Mouse (Mus musculus): Measurements from ENCODE around the gene Rab11fip4.
A peak's percentile ranks its signal among the peaks of the same experiment; 100 is the strongest.

The Rab11fip4 gene

DNA sequence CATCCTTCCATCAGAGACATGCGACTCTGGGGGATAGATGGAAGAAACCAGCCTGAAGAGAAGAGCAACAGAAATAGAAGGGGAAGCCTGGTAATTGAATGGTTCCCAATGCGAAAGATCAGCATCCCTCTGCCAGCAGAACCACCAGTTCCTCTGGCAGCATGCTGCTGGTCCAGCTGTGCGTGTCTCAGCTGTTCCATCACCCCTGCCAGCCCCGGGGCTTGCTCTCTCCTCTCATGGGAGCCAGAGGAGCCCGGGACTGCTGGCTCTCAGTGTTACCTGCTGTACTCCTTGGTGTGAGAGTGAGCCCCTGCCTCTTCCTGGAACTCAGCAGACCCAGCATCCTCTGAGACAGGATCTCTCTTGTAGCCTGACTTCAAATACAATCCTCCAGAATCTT, 24.9 kb downstream of the Rab11fip4 start:
- DNase-seq, result no peak

DNA sequence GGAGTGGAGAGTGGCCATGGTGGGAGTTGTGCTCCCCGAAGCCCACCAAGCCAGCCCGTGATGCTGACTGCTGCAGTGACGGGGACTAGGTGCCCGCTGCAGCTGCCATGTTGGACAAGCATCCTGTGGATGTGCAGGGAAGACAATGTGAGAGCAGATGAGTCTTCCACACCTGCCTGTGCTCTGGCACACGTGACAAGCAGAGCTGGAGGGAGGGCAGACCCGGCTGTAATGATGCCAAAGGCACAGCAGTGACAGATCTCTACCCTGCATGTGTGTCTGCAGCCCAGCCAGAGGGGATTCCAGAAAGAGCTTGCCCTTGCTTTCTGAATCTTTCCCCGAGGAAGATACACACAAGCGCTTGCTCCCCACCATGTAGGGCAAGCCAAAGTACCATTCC, 27.0 kb downstream of the Rab11fip4 start:
- no peak for DNase-seq

DNA sequence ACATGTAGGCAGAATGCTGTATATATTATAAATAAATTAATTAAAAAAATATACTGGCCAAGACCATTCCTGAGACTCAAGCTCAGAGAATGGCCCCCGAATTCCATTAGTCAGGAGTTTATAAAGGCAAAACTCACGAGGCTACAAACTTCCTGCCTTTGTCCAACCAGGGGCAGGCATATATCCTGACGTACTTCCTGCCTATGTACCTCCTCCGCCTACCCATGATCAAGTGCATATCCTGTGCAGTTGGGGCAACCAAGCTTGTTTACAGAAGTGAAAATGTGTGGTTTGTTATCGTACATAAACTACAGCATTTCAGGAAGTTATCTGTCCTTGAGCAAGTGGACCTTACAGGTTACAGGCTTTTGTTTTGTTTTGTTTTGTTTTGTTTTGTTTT, 32.0 kb downstream of the Rab11fip4 start:
- DNase-seq, result no peak

DNA sequence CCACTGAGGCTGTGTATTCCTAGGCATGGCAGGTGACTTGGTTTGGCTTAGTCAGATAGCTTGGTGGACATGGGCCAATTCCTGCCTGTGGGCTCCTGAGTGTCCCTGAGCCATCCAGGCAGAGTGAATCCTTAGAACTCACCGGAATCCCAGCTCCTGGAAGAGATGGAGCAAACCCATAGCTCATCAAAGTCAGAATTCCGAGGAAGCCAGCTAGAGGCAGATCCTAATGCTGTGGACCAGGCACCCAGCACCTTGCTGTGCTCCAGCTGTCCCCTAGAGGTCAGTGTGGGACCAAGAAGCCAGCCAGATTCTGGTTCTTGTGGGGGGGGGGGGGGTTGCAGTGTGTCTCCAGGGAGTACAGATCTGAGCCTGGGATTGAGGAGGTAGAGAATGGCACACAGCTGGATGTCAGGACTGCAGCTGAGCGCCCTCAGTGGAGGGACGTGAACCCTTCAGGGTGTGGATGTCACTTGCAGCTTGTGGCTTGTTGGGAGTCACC, 33.8 kb downstream of the Rab11fip4 start:
- DNase-seq, result peak; percentile 76

DNA sequence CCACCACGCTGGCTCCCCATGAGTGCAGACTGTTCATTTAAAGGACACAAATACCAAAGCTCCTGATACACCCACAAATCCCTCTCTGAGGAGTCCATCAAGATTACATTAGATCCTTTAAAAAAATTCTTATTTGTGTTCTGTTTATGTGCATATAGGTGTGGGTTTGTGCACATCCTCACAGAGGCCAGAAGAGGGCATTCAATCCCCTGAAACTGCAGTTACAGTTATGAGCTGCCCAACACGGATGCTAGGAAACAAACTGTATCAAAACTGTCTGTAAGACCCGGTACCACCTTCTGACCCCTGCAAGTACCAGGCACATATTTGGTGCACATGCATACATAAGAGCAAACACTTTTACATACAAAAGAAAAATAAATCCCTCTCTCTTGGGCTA, 37.7 kb downstream of the Rab11fip4 start:
- no peak for DNase-seq

DNA sequence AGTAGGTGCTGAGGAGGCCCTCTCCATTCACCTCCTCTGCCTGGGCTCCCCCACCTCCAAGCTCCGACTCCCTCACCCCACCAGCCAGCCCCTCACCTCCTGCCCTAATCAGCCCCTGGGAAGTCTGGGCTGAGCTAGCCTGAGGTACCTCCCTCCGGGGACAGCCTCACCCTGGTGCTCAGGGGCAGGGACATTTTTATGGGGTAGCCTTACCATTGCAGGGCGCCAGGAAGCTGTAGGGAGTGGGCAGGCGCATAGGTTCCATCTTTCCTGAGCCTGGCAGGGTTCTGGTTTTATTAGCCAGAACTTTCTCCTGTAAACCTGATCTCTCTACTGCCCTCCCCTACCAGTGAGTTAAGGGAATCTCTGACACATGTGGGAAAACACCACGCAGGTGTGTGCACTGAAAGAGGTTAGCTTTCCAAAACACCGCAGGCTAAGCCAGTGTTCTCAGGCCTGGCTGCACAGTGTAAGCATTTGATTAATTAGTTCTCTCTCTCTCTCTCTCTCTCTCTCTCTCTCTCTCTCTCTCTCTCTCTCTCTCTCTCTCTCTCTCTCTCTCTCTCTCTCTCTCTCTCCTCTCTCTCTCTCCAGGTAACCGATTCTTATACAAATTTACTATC, 38.9 kb downstream of the Rab11fip4 start:
- no peak for DNase-seq

DNA sequence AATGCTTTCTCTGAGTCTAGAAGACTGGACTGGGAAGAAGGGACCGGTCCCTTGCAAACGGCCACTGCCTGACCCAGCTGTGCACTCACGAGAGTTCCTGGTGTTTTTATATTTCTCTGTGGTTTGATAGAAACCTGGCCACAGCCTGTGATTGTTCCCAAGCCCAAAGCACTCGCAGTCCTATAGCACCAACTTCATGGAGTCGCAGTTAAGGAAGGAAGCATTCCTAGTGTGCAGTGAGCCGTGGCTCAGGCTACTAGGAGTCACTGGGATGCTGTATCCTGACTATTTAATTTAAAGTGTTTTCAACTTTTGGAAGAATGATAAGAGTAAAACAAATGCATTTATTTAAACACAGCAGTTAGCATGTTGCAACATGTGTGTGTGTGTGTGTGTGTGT, 39.5 kb downstream of the Rab11fip4 start:
- no peak for DNase-seq

DNA sequence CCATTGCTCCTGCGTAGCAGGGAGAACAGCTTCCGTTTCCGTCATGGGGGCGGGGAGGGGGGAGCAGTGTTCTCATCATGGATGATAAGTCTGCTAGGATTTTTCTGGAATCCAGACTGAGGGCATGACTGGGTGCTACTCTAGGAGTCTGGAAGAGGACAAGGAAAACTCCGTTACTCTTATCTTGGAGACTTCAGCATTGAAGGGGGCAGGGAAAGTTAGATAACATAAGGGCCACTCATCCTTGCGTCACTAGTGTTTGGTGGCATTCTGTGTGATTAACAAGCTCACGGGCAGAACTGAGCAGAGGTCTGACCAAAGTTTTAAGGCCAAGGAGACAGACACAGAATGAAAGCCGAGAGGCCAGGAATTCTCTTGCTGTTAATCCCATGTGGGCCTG, 42.4 kb downstream of the Rab11fip4 start:
- no peak for DNase-seq

DNA sequence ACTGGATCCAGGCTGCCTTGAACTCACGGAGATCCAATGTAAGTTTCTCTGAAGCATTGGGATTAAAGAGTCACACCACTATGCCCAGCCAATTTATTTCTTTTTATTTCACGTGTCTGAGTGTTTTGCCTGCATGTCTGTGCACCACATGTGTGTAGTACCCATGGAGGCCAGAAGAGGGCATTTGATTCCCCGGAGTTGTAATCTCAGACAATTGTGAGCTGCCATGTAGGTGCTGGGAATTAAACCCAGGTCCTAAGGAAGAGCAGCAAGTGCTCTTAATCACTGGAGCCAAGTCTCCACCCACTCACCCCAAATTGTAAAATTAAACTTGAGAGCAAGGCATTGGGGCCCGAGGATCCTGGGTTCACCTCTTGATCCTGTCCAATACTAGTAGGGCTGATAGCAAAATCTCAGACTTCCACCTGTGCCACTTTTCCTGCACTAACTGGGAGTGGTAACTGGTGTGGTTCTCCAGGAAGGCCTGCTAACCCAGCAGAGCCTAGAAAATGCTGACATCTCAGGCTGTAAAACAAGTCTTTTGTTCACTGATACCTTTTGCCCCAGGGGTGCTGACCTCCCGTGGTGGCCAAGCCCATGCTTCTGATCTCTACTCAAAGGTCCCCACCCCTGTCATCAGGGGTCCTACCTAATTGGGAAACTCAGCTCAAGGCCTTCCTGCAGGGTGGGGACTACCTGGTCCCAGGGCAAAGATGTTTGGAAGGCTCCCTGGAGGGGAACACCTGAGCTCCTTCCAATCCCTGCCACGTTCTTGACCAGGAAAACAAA, 44.8 kb downstream of the Rab11fip4 start:
- no peak for DNase-seq

DNA sequence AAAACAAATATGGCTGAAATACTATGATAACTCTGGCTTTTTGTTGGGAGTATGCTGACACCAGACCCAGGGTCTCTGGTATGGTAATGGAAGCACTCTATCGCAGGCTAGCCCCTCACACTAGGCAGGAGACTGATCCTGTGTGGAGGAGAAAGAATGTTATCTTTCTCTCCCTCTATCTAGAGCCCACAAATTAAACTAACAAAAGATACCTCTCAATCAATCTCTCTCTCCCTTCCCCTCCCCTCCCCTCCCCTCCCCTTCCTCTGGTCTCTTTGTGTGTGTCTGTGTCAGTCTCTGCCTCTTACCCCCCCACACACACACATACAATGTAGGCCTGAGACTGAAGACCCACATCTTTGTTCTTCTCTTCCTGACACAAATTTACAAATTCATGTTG, 45.5 kb downstream of the Rab11fip4 start:
- no peak for DNase-seq

DNA sequence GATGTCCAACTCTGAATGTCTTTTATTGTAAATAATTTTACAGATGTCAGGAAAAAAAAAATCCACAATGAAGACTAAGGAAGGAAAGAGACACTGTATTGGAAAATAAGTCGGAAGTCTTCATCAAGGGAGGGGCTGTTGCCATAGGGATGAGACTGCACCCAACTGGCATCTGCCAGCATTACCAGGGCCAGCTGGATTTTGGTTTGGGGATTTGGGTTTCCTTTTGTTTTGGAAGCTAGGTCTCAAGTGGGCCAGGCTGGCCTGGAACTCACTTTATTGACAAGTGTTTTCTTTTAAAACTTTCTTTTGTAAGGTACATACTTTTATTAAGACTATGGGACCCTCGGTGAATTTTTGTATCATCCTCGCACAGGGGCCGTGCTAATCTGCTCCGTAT, 47.7 kb downstream of the Rab11fip4 start:
- DNase-seq, result no peak

DNA sequence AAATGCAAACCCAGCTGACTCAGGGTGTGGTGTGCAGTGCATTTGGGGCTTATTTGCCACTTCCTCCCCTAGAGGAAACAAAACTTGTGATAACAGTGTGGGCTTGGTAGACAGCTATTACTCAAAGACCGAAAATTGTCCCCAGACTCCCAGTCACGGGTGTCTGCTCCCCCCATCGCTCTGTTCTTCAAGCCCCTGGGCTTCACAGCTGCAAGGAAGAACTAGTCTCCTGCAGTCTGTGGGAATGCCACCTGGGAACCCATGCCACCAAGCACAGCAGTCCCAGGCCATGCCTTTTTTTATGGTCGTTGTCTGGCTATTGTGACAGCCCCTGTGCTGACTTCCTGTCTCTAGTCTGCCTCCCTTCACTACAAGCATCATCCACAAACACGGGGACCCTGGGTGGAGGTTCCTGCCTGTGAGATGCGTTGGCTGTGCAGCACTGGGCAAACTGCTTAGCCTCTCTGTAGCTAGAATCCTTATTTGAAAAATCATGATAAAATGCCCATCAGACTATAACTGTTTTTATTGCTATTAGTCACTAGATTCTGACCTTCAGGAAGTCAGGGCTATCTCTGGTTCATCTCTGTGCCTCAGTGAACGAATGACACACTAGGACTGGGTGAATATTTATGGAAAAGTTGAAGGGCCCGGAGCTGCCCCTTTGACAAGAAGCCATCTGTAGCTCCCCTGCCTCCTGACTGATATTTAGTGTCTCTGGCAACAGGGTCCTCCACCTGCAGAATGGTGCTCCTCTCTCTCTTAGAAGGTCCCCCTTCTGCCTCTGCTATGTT, 50.1 kb downstream of the Rab11fip4 start:
- no peak for DNase-seq

DNA sequence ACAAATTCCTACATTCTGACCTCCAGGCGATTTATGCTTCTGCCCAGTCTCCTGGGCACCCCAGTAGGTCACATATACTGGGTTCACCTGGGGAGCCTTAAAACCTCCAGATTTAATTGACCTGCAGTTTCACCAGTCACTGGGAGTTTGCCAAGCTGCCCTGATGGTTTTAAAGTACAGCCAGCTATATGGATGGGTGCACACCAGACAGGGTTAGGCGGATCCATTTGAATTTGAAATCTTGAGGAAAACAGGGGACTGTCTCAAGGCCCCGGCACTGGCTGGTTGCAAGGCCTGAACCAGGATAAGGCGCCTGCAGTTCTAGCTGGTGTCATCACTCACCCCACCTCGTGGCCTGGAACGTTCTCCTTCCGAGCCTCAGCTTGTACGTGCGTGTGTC, 52.7 kb downstream of the Rab11fip4 start:
- no peak for DNase-seq

DNA sequence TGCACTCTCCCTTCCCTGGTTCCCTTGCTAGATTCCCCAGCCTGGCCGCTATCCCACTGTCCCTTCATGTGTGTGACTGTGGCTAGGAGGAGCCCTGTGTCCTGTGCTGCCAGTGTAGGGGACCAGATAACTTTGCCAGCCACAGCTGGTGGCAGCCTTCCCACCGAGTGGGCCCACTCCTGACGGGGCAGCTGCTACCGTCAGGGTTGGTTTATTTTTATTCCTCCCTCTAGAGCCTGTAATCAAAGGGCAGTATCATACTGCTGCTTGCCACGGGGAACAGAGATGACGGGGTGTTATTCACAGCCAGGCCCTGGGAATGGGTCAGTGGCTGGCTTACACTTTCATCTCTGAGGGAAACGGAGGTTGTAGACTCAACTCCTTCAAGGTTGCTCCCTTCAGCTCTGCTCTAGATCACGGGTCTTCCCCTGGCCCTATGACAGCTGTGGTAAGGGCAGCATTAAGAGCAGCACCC, 53.7 kb downstream of the Rab11fip4 start:
- no peak for DNase-seq

DNA sequence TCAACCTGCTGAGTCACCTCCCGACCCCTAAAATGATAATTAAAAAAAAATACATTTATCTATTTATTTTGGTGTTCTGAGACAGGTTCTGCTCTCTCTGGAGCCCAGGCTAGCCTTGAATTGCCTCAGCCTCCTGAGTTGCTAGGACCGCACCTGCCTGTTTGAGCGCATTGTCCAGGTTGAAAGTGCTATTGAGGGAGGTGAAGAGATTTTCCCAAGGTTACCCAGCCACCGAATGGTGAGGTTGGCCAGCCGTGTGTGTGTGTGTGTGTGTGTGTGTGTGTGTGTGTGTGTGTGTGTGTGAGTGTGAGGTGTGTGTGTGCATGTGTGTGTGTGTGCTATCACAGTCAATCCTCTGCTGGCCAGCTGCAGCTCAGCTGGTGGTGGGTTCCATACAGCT, 55.0 kb downstream of the Rab11fip4 start:
- no peak for DNase-seq

DNA sequence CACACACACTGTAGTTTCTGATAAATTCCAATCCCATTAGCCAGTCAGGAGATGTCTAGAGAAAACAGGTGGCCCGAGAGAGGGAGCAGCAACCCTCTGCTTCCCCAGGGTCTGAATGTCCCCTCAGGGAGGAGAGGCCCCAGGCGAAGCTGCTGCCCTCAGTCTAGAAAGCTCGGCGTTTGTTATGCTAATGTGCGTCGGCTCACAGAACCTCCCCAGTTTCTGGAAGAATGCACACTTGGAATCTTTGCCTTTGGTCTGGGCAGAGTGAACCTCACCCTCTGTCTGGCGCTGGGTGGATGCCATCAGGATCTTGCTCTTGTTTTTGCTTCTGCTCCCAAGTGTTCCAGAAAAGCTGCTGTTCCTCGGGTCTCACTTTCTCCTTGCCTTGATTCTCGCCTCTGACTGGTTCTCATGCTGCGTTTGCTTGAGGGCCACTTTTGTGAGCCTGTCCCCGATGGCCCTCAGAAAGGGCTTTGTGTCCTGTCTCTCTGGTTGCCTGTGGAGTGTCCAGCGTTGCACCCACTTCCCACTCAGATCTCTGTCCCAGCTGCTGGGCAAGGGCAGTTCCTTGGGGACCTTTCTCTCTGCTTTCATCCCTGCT, 55.6 kb downstream of the Rab11fip4 start:
- DNase-seq, result no peak

DNA sequence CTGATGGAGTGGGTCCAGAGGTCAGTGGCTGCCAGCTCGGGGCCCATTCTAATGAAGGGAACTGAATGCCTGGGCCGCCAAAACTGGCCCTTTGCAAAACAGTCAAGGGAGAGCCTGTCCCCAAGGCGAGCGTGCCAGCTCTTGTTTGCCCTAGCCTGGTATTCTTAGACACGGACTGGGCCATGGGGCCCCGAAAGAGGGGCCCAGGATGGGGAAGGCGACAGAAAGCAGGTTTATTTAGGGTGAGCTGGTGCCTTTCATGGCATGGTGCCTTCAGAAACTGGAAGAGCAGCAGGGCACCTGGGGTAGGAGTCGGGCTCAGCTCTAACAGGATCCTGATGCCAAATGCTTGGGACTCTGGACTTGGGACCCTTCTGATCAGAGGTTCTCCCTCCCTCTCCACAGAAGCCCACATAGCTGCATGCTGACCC, 56.1 kb downstream of the Rab11fip4 start:
- DNase-seq, result no peak

DNA sequence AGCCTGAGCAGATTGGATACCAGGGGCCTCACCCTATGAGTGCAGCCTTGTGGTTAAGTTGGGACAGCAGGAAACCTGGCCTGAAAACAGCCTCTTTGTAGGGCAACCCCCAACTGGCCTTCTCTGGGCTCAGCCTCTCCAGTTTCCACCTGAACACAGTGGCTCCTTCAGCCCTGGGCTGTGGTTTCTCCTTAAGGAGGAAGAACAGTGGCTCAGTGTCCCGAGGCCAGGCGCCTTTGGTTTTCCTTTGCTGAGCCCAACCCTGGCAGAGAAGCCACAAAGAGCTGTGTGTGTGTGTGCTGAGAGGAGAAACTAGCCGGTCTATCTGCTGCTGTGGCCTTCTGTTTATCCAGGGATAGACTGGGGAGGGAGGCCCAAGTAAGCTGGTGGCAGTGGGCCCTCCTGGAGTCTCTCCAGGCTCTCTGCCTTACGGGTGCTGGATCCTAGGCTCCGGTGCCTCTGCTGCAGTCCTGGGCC, 59.4 kb downstream of the Rab11fip4 start:
- DNase-seq, result no peak

DNA sequence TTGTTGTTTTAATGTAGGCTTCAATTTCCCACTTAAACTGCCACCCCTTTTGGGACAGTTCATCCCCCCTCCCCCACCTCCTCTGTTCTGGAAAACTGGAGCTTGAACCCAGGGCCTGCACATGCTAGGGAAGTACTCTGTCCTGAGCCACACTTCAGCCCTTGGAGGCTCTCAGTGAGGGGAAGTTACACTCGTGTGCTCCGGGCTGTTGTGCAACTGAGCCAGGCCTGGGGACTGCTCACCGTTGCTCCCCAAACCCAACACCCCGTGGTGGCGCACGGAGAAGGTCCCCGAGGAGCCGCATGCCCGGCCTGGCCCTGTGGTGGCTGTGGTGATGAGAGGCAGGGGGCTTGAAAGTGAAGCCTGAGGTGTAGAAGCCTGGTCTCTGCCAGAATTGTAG, 61.2 kb downstream of the Rab11fip4 start:
- no peak for DNase-seq

DNA sequence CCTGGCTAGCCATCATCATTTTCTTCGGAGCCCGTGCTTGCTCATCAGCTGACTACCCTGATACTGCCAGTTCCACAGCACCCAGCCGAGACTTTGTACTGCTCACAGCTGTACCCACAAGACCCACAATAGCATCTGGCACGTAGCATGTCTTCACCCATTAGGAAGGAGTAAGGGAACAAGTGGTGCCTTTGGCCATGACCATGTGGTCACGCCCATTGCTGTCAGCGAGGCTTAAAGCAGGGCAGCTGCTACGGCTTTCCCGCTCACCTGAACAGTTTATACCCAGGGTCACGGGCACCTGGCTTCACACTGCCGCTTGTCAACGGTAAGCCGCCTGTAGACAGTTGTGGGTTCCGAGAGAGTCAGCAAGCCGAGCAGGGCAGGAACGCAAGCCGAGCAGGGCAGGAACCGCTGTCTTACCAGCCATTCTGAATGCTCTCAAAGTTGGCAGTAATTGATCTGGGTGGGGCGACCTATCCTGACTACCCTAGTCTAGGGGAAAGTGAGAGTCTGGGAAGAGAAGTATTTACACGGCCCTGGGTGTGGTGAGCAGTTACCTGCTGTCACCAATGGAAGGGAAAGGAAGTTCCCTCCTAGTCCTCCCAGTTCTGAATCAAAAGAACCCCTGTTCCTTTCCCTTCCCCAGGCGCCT, 62.0 kb downstream of the Rab11fip4 start:
- DNase-seq, result no peak

DNA sequence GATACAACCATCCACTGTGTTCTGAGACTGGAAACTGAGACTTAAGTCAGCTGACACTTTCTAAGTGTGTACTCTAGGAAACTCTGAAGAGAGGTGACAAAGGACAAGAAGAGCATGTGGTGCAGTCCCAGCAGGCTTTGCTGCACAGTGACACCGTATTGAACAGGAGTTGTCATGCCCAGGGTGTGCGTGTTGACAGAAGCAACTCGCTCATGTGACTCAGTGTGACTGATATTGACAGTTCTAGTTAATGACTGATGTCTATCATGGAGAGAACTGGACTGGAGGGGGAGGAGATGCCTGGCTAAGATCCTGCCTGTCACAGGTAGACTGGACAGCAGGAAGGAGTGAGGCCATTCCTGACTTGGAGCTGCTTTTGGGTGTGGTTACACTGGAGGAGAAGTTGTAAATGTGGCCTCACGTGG, 63.4 kb downstream of the Rab11fip4 start:
- no peak for DNase-seq

DNA sequence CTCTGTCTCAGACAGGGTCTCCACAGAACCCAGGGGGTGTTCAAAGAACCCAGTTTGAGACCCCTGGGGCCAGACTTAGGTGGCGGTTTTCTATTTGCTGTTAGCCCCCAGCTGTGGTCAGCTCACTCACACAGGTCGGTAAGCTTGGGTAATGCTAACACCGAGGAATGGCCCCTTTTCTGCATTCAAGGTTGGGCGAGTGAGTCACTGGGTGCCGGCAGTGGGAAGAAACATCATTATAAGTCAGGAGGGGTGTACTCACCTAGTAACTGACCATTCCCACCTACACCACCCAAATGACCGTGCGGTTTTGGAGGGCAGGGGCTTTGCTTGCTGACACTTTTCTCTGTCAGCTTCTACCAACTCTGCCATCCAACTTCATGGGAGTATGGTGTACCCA, 64.6 kb downstream of the Rab11fip4 start:
- DNase-seq, result no peak

Measured in lung, postnatal 14 days (tissue).